10 mouse cellular contexts compared by ENCODE assay signal in genomic region chr4:143380716-143381004, GRCm38 (mm10). TPM values are rescaled to one million over a fixed set of nuclear protein-coding genes. Genes with fewer than 3 reads are reported as not detected.
DNase-seq lines count a peak whose midpoint lies in the region; ATAC-seq and TF ChIP-seq lines count a peak whose summit lies in the region.
"Had no signal": no experiment of that assay in that cellular context is flagged by ENCODE, and none has a peak within 500 bp of the region (broad histone marks: within the 10 kb centered on the region; RNA-seq: fewer than 3 reads in every experiment).

No protein-coding gene starts in this region.

- in situ Hi-C loops in CH12.LX (cut with MboI; ENCODE audit: low pct_ligation_motif_present, low pct_unique_long_range_greater_than_20kb, low sequenced_read_pairs): no loop called here

- under 1% methylated on average over 5 of the region's 5 CpGs for WGBS in forebrain, embryonic 14.5 days
- WGBS in forebrain, embryonic 13.5 days: 0% methylated on average over 5 of the region's 5 CpGs
- 1% methylated on average over 5 of the region's 5 CpGs for WGBS in limb, embryonic 11.5 days

- no peaks in the 10 kb centered on the region for H3K36me3 ChIP-seq in forebrain, embryonic 14.5 days (ENCODE audit: control insufficient read depth, insufficient read depth, low read length)
- no peaks in the 10 kb centered on the region for H3K36me3 ChIP-seq in forebrain, embryonic 13.5 days (ENCODE audit: poor library complexity, severe bottlenecking)
- H3K36me3 ChIP-seq in CH12.LX (replicated peaks in 1 of 2; ENCODE audit: control insufficient read depth in 1 of 2, insufficient read depth in 1 of 2, low read length in 1 of 2): no peaks in the 10 kb centered on the region
- no peaks in the 10 kb centered on the region for H3K36me3 ChIP-seq in limb, embryonic 11.5 days (ENCODE audit: control insufficient read depth, insufficient read depth, low read length)

- TF ChIP-seq POLR2A in CH12.LX (IDR thresholded peaks at IDR 0.05; ENCODE audit: low read depth, low read length): no peak

- no peak overlapping the region for H3K4me2 ChIP-seq in forebrain, embryonic 14.5 days (ENCODE audit: low read length)
- H3K4me2 ChIP-seq in forebrain, embryonic 13.5 days: no peak overlapping the region
- no peak overlapping the region for H3K4me2 ChIP-seq in CH12.LX (ENCODE audit: insufficient read depth, low read depth, poor library complexity, severe bottlenecking)
- H3K4me2 ChIP-seq in limb, embryonic 11.5 days (ENCODE audit: low read depth, severe bottlenecking): no peak overlapping the region

- ATAC-seq in forebrain, embryonic 14.5 days: no peak
- ATAC-seq in forebrain, embryonic 13.5 days: no peak
- no peak for ATAC-seq in limb, embryonic 11.5 days (ENCODE audit: insufficient number of reproducible peaks, low FRiP score, low TSS enrichment, low read depth)

- H3K27ac ChIP-seq in forebrain, embryonic 14.5 days (ENCODE audit: low read depth, low read length): no peak overlapping the region
- no peak overlapping the region for H3K27ac ChIP-seq in forebrain, embryonic 13.5 days
- H3K27ac ChIP-seq in left cerebral cortex, adult 2 months: no peak overlapping the region
- no peak overlapping the region for H3K27ac ChIP-seq in CH12.LX (ENCODE audit: insufficient read depth, low read depth)
- no peak overlapping the region for H3K27ac ChIP-seq in limb, embryonic 11.5 days (replicated peaks; ENCODE audit: low read depth, low read length)

- no peaks in the 10 kb centered on the region for H3K9me3 ChIP-seq in forebrain, embryonic 14.5 days (replicated peaks; ENCODE audit: control insufficient read depth, low read length)
- no peaks in the 10 kb centered on the region for H3K9me3 ChIP-seq in forebrain, embryonic 13.5 days (replicated peaks)
- H3K9me3 ChIP-seq in CH12.LX (replicated peaks; ENCODE audit: low read length): no peaks in the 10 kb centered on the region
- H3K9me3 ChIP-seq in limb, embryonic 11.5 days (ENCODE audit: control insufficient read depth, low read length): no peaks in the 10 kb centered on the region

- dilution Hi-C loops in CH12.LX (cut with MboI; ENCODE audit: extremely low pct_ligation_motif_present, extremely low pct_unique_long_range_greater_than_20kb, low sequenced_read_pairs): no loop called here

- TF ChIP-seq CTCF in left cerebral cortex, adult 2 months (IDR thresholded peaks at IDR 0.05): peak; percentile 92
- TF ChIP-seq CTCF in CH12.LX (conservative IDR thresholded peaks at IDR 0.05 in 1 of 2, IDR thresholded peaks at IDR 0.05 in 1 of 2; ENCODE audit: low read depth in 2 of 2, low read length in 2 of 2): peak; percentile 66 to 89

- no peaks in the 10 kb centered on the region for H3K4me1 ChIP-seq in forebrain, embryonic 14.5 days (ENCODE audit: control insufficient read depth, insufficient read depth, low read length)
- H3K4me1 ChIP-seq in forebrain, embryonic 13.5 days: peaks cover 13% of the 10 kb centered on the region
- no peaks in the 10 kb centered on the region for H3K4me1 ChIP-seq in CH12.LX (ENCODE audit: control insufficient read depth in 1 of 2, insufficient read depth in 2 of 2)
- H3K4me1 ChIP-seq in limb, embryonic 11.5 days (ENCODE audit: control insufficient read depth, insufficient read depth, low read length): no peaks in the 10 kb centered on the region

- H3K4me3 ChIP-seq in forebrain, embryonic 14.5 days (ENCODE audit: low read depth, low read length): no peak overlapping the region
- H3K4me3 ChIP-seq in forebrain, embryonic 13.5 days: no peak overlapping the region
- no peak overlapping the region for H3K4me3 ChIP-seq in left cerebral cortex, adult 2 months
- H3K4me3 ChIP-seq in CH12.LX (replicated peaks in 1 of 3; ENCODE audit: low read depth in 2 of 3, low read length in 2 of 3, poor library complexity in 1 of 3): no peak overlapping the region
- H3K4me3 ChIP-seq in limb, embryonic 11.5 days (ENCODE audit: low read depth, low read length): no peak overlapping the region

- no peaks in the 10 kb centered on the region for H3K27me3 ChIP-seq in forebrain, embryonic 14.5 days (replicated peaks; ENCODE audit: control insufficient read depth, insufficient read depth, low read length)
- H3K27me3 ChIP-seq in forebrain, embryonic 13.5 days: no peaks in the 10 kb centered on the region
- peaks cover 48% of the 10 kb centered on the region for H3K27me3 ChIP-seq in CH12.LX (replicated peaks)
- H3K27me3 ChIP-seq in limb, embryonic 11.5 days (ENCODE audit: control insufficient read depth, insufficient read depth, low read length): 0 out of 2 replicates have a peak, but pooled peaks cover 2% of the 10 kb centered on the region

- peak; percentile 52 for TF ChIP-seq RAD21 in CH12.LX (IDR thresholded peaks at IDR 0.05; ENCODE audit: low read depth, low read length)

- peak; percentile 61 for DNase-seq in forebrain, embryonic 14.5 days (ENCODE audit: low spot score)
- peak in 1 of 2 experiments; percentile 33 for DNase-seq in left cerebral cortex, adult 2 months (ENCODE audit: extremely low spot score in 1 of 2, low spot score in 2 of 2)
- no peak for DNase-seq in left cerebral cortex, postnatal 10 days (ENCODE audit: extremely low spot score in 1 of 2, low spot score in 2 of 2)
- peak; percentile 32 for DNase-seq in CH12.LX (ENCODE audit: extremely low read depth)
- peak; percentile 71 to 84 for DNase-seq in cerebellum, postnatal 14 days
- DNase-seq in limb, embryonic 11.5 days (ENCODE audit: low spot score): peak; percentile 63
- no peak for DNase-seq in natural killer cell, adult 2 months (ENCODE audit: low spot score in 2 of 2)

- TF ChIP-seq EP300 in CH12.LX (IDR thresholded peaks at IDR 0.05; ENCODE audit: low read length): no peak

- intact Hi-C loops in left cerebral cortex, adult 2 months (cut with DNase I): loop anchor here (1.0 to 5.0 kb wide), 3 partner anchors 55 to 353 kb away; no protein-coding TSS in a partner anchor
- intact Hi-C loops in left cerebral cortex, postnatal 10 days (cut with DNase I): loop anchor here (1.0 to 5.0 kb wide), 2 partner anchors 53 to 353 kb away; no protein-coding TSS in a partner anchor

- no peaks in the 10 kb centered on the region for H3K79me2 ChIP-seq in CH12.LX (replicated peaks; ENCODE audit: control insufficient read depth, extremely low read depth, insufficient read depth, poor library complexity, severe bottlenecking)

- no peak overlapping the region for H3K9ac ChIP-seq in forebrain, embryonic 14.5 days (ENCODE audit: low read length)
- no peak overlapping the region for H3K9ac ChIP-seq in forebrain, embryonic 13.5 days
- H3K9ac ChIP-seq in CH12.LX (ENCODE audit: insufficient read depth, low read depth): no peak overlapping the region
- no peak overlapping the region for H3K9ac ChIP-seq in limb, embryonic 11.5 days (ENCODE audit: low read length)

TF ChIP-seq in CH12.LX, 34 proteins besides CTCF, POLR2A, EP300 and RAD21:
- TF ChIP-seq ZNF384 (IDR thresholded peaks at IDR 0.05; ENCODE audit: low read depth, low read length) (peak; percentile 99), GABPA (IDR thresholded peaks at IDR 0.05; ENCODE audit: insufficient replicate concordance, low read depth, low read length) (no peak), ZKSCAN1 (IDR thresholded peaks at IDR 0.05; ENCODE audit: borderline replicate concordance, low read depth, low read length) (no peak), SMC3 (IDR thresholded peaks at IDR 0.05; ENCODE audit: low read depth, low read length) (peak; percentile 38), UBTF (IDR thresholded peaks at IDR 0.05; ENCODE audit: low read depth, low read length) (no peak)

RNA-seq across cellular contexts. Expression of gene Pramel1, which starts 13.6 kb away (rescaled TPM):
- not detected in 2 replicates for polyA plus RNA-seq in forebrain, embryonic 14.5 days (2014; fragmentation: Nextera tagmentation; extraction: Ambion mirVana)
- polyA plus RNA-seq in forebrain, embryonic 13.5 days (2015; fragmentation: Nextera tagmentation; extraction: Ambion mirVana): not detected in 2 replicates
- total RNA-seq in left cerebral cortex, adult 2 months (2021): not detected
- total RNA-seq in left cerebral cortex, postnatal 10 days (2021): not detected
- total RNA-seq in CH12.LX (2012; rRNA removed) (not detected in 2 replicates), CH12.LX (2014; rRNA removed) (not detected in 2 replicates)
- polyA plus RNA-seq in CH12.LX (2012; ENCODE audit: insufficient read length, low read depth): not detected in 2 replicates
- polyA plus RNA-seq in limb, embryonic 11.5 days (2014; fragmentation: Nextera tagmentation; extraction: Ambion mirVana): not detected in 2 replicates
- polyA plus RNA-seq: gonadal fat pad, adult 2 months; lung, embryonic 16.5 days had no signal

RNA-seq across cellular contexts. Expression of gene Lrrc38, which starts 31.1 kb away (rescaled TPM):
- 0.09 TPM in 1 of 2 replicates, not detected in the other for polyA plus RNA-seq in forebrain, embryonic 14.5 days (2014; fragmentation: Nextera tagmentation; extraction: Ambion mirVana)
- not detected in 2 replicates for polyA plus RNA-seq in forebrain, embryonic 13.5 days (2015; fragmentation: Nextera tagmentation; extraction: Ambion mirVana)
- total RNA-seq in left cerebral cortex, adult 2 months (2021): 1 to 10 TPM; 2.3 TPM
- total RNA-seq in left cerebral cortex, postnatal 10 days (2021): under 1 TPM; 0.71 to 0.93 TPM
- not detected in 2 replicates for total RNA-seq in CH12.LX (2012; rRNA removed)
- total RNA-seq in CH12.LX (2014; rRNA removed): not detected in 2 replicates
- not detected in 2 replicates for polyA plus RNA-seq in CH12.LX (2012; ENCODE audit: insufficient read length, low read depth)
- polyA plus RNA-seq in limb, embryonic 11.5 days (2014; fragmentation: Nextera tagmentation; extraction: Ambion mirVana): 0.11 and 0.41 TPM in 2 replicates
- polyA plus RNA-seq: gonadal fat pad, adult 2 months had no signal

RNA-seq across cellular contexts. Expression of gene Pramef8, which starts 31.6 kb away (rescaled TPM):
- 15.6 and 16.3 TPM in 2 replicates for polyA plus RNA-seq in forebrain, embryonic 14.5 days (2014; fragmentation: Nextera tagmentation; extraction: Ambion mirVana)
- 24.3 and 24.4 TPM in 2 replicates for polyA plus RNA-seq in forebrain, embryonic 13.5 days (2015; fragmentation: Nextera tagmentation; extraction: Ambion mirVana)
- 10 to 100 TPM; 12.5 to 12.8 TPM for total RNA-seq in left cerebral cortex, adult 2 months (2021)
- 10 to 100 TPM in 1 of 2 experiments, 1 to 10 TPM in 1; 9.9 to 13.7 TPM for total RNA-seq in left cerebral cortex, postnatal 10 days (2021)
- total RNA-seq in CH12.LX (2012; rRNA removed) (12.8 and 15.5 TPM in 2 replicates), CH12.LX (2014; rRNA removed) (22.5 and 29.5 TPM in 2 replicates)
- 15.0 and 16.6 TPM in 2 replicates for polyA plus RNA-seq in CH12.LX (2012; ENCODE audit: insufficient read length, low read depth)
- 16.8 and 19.7 TPM in 2 replicates for polyA plus RNA-seq in limb, embryonic 11.5 days (2014; fragmentation: Nextera tagmentation; extraction: Ambion mirVana)

Comparison
In these comparisons a context has a peak if more than half of its experiments do, and no peak if none do; other contexts are left out.
1. DNase-seq: peak in forebrain, embryonic 14.5 days (single experiment), CH12.LX (single experiment), cerebellum, postnatal 14 days (2 of 2) and limb, embryonic 11.5 days (single experiment); none in left cerebral cortex, postnatal 10 days (0 of 2) and natural killer cell, adult 2 months (0 of 2).